Mouse (Mus musculus): ENCODE measurements around the gene Slc25a26.

GRCm38 (mm10) chr6:94492739-94493138, 7.4 kb upstream of the Slc25a26 start:
- no peak for TF ChIP-seq CTCF (IDR thresholded peaks at IDR 0.05; ENCODE audit: low read depth)
- TF ChIP-seq EP300 (optimal IDR thresholded peaks at IDR 0.05), result no peak
